Mouse (Mus musculus): ENCODE results near the gene Gm10309.

GRCm38 (mm10) chr17:86522649-86523048, 17.6 kb upstream of the Gm10309 start:
- no peak for TF ChIP-seq CTCF (IDR thresholded peaks at IDR 0.05; ENCODE audit: extremely low read depth, insufficient read depth, low read length)
- no peak for TF ChIP-seq POLR2A (IDR thresholded peaks at IDR 0.05; ENCODE audit: extremely low read depth, insufficient read depth, low read length)

All from cortical plate, adult 2 months (tissue).